Mouse (Mus musculus) spleen, postnatal 4 days (tissue): ENCODE results near the gene Ube2q1.
"Not testable (repeated sequence)": the region's sequence is repeated elsewhere in the genome, so short reads cannot be mapped to it uniquely, and the experiment has no call there.

Experiments
- DNase-seq, 2 experiments: peaks; one replicate each; pipeline ENCODE4 v3.0.0; 2022; ENCODE audit warnings: low spot score in 2 of 2

The Ube2q1 gene

DNA sequence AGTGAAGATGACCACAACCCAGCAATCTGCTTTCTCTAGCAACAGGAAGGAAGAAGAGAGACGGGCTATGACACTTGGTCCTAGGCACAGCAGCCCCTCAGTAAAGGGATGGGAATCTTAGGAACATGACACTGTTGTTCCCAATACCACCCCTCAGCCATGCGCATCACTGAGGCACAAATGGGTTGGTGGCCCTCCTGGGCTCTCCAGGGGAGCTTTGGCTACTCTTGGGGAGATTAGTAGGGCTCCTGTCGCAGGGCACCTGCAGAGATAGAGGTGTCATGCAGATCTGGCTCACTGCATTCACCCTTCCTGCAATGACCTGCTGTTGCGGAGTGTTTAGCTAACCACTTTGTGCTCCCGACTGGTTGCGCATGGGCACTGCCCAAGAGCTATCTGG lies 12.9 kb downstream of the Ube2q1 start:
- peak in 1 of 2 experiments; percentile 51 for DNase-seq

DNA sequence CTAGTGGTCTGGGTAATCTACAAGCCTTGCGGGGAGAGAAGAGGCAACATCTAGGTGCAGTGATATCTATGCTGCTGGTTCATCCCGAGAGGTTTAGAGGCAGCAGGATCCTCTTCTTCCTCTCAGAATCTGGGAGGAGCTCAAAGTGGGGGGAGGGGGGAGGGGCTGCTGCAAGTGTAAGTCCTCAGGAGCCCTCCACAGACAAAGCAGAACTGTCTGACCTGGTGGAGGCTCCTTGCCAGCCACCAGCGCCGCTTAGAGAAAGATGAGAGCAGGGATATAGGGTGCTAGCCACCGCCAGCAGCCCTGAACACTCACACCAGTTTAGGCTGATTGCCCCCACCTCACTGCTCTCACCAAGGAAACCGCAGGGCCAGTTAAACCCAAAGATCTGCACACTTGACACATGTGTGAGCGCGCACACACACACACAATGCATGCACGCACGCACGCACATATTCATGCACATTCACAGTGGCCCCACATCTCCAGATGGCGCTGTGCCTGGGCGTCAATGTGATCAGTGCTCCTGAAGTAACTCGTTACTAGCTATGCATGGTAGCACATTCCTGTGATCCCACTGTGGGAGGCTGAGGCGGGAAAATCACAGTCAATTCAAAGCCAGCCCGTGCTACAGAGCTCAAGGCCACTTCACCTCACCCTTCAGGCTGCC lies 15.4 kb downstream of the Ube2q1 start:
- DNase-seq: no peak

DNA sequence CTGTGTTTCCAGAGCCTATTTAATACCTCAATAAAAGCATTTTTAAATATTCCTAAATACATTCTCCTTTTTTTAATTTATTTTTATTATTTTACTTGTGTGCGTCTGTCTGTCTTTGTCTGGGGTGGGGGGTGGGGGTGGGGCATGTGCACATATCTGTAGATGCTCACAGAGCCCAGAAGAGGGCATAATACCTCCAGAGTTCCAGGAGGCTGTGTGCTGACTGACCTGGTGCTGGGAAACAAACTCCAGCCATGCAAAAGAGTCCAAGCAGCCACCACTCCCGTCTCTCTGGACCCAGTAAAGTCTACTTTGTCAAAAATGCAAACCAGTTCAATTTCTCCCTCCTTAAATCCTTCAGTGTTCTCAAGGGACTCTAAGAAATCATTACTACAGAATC lies 21.2 kb downstream of the Ube2q1 start:
- DNase-seq: no peak

DNA sequence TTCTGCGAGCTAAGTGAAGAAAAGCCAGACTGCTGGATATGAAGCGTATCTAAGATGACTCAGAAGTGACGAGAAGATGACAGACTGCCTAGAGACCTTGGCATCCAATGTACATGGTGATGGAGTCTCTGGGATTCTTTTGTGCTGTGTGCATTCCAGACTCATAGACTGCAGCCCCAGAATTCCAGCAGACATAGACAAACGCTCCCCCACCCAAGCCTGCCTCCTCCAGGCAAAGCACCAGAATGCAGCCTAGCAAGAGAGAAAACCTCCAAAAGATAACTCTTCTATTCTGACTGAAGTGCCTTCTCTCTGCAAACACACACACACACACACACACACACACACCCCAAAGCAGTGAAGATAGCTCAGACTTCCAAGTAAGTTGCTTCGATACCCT lies 22.3 kb downstream of the Ube2q1 start:
- DNase-seq: no peak

DNA sequence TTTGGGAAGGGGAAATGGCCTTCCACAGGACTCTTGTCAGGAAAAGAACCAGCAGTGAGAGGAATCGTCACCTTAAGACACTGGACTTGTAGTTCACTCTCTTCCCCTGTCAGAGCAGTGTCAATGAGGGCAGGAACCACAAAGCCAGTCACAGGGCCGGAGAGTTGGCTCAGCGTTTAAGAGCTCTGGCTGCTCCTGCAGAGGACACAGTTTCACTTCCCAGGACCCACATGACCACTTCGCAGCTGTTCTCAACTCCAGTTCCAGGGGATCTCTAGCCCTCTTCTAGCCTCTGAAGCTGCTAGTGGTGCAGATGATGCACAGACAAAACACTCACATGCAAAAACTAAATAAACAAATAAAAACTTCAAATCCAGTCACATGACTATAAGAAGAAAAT lies 22.9 kb downstream of the Ube2q1 start:
- no peak for DNase-seq

DNA sequence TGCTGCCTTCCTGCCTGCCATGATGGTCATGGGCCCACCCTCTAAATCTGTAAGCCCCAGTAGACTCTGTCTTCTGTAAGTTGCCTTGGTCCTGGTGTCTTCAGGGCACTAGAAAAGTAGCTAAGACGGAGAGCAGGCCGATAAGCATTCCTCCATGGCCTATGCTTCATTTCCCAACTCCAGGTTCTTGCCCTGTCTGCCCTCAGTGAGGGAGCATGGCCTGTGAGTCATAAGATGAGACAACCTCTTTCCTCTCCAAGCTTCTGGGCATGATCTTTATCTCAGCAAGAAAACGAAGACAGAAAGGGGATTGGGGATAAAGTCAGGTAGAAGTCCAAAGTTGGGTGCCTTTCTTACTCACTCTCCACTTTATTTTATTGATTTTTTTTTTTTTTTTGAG lies 25.1 kb downstream of the Ube2q1 start:
- no peak for DNase-seq

DNA sequence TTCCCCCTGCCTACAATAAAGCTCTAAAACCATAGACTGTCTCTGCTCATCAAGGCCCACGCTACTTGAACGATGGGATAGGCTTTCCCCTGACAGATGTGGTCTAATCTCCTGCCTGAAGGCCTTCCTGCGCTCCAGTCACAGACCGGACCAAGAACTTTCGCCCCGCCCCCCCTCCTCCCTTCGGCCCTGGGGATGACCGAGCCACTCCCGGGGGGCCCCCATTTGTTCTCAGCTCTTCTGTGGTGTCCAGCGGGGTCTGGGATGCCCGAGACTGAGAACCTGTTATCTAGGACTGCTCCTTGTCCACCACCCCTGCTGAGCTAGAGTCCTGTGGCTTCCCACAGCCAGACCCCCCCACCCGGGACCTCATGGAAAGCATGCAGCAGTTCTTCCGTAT lies 26.1 kb downstream of the Ube2q1 start:
- DNase-seq: no peak

DNA sequence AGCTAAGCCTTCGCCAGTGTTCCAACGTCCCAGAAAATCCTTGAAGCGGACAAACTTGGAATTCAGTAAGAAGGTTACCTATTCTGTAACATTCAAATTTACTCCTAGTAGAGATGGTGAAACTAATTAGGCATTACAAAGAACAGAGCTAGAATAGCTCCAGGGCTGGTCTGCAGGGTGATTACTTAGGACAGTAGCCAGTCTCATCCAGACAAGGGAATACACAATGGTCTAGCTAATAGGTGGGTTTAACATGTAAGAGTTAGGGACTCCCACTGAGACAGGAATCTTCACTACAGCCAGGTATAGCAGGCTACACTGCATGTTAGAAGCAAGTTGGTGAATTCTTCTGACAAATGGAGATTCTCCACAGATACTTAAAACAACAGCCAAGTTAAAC lies 26.7 kb downstream of the Ube2q1 start:
- DNase-seq: not testable (repeated sequence)

DNA sequence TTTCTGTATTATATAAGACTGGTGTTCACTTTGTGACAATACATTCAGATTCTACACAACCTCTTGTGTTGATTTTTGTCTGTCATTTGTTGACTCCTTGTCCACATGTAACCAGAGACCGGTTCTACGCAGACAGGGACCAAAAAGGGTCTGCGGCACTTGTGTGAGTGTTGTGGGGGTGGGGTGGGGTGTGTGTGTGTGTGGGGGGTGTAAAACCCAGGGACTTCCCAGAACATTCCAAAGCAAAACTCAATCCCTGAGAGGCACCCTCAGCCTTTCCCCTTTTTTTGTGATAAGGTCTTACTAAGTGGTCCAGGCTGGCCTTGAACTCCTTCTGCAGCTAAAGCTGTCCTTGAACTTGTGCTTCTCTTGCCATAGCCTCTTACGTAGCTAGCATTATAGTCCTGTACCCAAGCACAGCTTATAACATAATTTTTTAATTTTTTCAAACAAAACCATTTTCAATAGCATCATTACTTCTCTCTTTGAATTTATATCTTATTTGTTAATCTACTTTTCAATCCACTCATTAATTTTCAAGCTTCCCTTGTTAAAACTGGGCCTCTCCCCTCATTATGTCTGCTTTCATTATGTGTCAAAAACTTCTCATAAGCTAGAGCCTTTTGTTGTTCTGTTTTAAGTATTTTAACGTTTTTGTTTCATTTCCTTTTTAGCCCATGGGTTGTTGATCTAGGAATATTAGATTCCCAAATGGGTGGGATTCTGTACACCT lies 27.5 kb downstream of the Ube2q1 start:
- no peak for DNase-seq

DNA sequence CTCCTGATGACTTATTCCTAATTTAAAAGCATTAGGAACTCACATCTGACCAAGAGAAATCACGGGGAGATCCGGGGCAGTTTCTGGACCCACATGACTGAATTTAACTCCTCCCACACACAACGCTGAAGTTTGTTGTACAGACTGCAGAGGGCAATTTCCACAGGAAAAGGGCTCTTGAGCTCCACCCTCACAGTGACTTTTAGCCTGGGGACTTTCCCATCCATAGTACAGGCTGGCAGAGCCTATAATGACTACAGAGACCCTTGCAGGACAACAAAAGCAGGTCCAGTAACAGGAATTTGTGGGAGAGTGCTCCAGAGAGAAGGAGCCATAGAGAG lies 28.1 kb downstream of the Ube2q1 start:
- DNase-seq: no peak

DNA sequence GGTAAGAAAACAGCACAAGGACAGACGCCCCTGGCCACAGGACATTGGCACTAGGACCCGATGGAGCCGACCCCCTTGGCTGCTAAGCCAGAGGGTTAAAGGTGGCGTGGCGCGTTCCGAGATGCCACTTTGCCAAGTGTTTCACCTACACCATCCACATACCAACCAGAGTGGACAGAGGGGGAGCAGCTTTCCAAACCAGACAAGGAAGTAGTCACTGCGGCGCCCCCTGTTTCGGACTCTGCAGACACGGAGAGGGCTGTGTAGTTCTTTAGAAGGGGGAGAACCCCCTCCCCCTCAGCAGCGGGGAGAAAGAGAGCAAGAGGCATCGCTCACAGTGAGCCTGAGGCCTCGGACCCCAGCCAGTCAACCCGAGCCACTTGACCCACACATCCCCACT lies 29.5 kb downstream of the Ube2q1 start:
- DNase-seq: no peak

DNA sequence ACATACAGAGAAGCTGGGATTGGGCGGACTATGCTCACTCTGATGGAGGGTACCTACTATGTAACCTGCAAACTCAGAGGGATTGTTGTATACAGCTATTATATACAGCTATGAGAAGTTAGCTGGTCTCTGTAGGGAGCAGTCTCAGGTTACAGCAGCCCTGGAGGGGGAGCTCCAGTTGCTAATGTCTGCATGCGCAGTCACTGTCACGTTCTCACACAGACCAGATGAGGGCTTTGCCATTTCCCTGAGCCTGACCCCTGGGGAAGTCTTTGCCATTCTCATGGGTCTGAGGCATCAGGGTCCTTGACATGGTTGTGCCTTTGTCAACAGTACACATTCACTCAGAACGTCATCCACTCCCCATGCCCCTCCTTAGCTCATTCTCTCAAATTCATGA lies 31.8 kb downstream of the Ube2q1 start:
- DNase-seq: no peak

DNA sequence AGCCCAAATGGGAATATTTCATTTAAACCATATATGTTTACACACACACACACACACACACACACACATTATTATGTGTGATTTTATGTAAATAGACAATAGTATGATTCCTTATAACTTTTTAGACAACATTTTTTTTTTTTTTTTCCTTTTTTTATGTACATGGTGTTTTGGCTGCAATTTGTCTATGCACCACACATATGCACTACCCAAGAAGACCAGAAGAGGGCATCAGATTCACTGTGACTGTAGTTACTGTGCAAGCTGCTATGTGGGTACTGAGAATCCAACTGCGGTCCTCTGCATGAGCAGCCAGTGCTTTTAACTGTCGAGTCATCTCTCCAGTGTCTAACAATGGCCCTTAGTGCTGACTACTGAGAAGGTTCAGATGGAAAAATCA lies 33.3 kb downstream of the Ube2q1 start:
- no peak for DNase-seq

DNA sequence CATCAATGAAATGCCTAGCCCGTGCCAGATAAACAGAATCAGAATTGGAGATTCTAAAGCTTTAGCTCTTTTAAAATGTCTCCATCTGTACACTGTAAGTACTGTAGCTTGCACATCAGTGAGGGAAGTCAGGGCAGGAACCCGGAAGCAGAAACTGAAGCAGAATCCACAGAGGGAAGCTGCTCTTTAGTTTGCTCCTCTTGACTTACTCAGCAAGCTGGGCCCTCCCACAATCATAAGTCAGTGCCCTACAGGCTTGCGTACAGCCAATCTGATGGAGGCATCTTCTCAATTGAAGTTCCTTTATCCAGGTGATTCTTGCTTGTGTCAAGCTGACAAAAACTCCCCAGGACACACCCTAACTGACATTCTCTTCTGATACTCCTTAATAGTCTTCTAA lies 33.8 kb downstream of the Ube2q1 start:
- no peak for DNase-seq

DNA sequence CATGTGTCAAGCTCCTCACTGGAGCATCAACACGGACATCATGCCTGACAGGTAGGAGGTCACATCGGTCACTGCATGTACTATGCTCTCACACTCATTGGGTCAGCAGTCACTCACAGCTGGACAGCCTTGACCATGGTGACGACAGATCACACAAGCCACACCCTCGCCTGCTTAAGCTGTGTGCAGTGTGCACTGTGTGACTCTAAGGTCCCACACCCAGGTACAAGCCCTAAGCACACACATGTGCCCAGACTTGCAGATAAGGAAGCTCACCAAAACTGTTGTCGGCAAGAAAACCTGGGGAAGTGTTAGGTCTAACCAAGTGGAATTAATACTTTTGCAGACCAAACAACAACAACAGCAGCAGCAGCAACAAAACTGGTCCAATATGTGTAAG lies 34.5 kb downstream of the Ube2q1 start:
- peak in 1 of 2 experiments; percentile 31 for DNase-seq

DNA sequence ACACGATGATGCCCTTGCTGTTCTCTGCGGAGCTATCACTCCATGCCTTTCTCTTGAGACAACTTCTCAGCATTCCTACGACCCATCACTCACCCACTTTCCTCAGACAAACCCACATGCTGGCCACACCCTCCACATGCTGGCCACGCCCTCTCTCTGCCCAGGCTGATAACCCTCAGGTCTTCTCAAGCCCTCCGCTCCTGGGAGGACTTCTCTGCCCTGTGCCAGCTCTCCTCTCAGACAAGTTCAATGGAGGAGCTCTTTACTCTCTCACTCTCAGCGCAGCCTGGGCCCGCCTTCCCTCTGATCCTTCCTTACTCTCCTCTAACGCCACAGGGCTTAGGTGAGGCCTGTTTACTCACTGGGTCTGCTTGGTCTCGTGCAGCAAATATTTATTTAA lies 35.2 kb downstream of the Ube2q1 start:
- peak; percentile 86 to 87 for DNase-seq

DNA sequence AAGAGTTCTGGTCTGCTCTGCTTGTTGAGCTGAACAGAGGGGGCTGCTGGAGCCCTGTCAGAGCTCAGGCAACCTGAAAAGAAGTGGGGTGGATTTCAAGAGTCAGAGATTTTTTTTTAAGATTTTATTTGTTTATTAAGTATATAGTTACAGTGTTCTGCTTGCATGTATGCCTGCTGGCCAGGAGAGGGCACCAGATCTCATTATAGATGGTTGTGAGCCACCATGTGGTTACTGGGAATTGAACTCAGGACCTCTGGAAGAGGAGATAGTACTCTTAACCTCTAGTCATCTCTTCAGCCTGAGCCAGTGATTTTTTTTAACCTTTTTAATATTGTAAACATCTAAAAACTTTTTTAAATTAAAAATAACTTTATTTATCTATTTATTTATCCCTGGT lies 37.4 kb downstream of the Ube2q1 start:
- DNase-seq: no peak

DNA sequence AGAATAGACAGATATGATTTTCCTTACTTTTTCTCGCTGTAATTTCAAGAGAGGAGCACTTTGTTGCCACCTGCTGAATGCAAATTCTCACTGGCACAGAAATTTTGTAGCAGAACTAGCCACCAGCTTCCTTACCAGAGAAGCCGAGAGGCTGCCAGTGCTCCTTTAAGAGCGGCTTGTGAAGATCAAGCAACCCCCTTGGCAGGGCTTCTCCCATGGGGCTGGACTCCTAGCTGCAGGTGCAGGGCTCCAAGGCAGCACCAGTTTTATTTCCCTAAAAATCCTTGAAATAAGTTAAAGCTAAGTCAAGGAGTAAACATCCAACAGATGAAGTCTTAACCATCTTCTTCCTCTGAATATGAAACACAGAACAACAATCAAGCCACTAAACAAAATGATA lies 38.8 kb downstream of the Ube2q1 start:
- DNase-seq: no peak

DNA sequence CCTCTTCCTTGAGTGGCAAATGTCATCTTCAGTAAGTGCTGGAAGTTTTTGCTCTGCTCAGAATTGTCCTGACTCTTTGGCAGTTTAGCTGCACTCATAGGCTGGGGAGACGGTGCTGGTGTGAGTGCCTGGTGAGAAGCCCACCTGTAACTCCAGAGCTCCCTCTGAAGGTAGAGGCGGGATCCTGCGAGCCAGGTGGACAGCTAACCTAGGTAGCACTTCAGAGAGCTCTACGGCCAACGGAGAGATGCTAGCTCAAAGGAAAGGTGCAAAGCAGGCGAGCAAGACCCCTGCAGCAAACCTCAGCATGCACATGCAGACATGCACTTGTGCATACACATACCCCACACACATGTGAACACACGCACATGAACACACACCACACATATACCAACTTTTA lies 40.6 kb downstream of the Ube2q1 start:
- no peak for DNase-seq

DNA sequence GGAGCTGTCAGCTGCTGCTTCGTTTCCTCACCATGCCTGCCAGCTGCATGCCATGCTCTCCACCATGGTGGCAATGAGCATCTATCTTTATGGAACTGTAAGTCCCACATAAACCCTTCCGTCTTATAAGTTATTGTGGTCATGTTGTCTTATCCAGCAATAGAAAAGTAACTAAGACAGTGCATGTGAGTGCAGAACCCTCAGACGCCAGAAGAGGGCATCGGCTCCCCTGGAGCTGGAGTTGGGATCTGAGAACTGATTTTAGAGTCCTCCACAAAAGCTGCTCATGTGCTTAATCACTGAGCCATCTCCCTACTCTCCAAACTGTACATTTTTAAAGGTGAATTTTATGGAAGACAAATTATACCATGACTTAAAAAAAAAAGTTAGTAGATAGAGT lies 43.6 kb downstream of the Ube2q1 start:
- peak; percentile 59 to 84 for DNase-seq

DNA sequence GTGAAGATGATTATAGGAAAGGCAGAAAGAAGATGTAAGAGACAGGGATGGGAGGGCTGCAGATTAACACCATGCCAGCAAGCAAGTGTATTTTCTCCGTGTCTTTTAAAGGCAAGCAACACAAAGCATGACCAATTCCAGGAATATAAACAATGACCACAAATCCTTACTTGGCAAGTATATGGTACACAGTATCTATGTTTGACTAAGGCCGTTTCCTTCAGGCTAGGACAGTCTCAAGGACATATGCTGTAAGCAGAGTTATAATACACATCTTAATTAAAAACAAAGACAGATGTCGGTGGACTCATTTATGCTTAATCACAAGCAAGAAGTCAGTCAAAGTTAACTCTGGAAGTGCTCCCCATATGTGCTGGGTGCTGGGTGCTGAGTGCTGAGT lies 45.2 kb downstream of the Ube2q1 start:
- no peak for DNase-seq

DNA sequence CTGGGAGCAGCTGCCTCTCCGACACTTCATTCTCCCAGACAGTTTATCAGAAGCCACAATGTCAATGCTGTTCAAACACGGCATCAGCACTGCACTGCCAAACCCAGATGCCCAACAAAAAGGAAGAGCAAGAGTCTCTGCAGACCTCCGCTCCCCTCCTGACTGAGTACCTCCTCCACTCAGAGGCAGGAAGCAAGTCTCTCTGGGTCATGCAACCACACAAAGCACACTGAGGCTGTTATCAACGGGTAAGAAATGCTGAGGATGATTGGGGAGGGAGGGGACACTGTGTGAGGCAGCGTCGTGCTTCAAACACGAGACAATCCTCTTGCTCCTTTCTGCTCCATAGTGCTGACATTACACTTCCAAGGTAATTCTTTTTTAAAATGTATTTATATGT lies 46.5 kb downstream of the Ube2q1 start:
- DNase-seq: no peak

DNA sequence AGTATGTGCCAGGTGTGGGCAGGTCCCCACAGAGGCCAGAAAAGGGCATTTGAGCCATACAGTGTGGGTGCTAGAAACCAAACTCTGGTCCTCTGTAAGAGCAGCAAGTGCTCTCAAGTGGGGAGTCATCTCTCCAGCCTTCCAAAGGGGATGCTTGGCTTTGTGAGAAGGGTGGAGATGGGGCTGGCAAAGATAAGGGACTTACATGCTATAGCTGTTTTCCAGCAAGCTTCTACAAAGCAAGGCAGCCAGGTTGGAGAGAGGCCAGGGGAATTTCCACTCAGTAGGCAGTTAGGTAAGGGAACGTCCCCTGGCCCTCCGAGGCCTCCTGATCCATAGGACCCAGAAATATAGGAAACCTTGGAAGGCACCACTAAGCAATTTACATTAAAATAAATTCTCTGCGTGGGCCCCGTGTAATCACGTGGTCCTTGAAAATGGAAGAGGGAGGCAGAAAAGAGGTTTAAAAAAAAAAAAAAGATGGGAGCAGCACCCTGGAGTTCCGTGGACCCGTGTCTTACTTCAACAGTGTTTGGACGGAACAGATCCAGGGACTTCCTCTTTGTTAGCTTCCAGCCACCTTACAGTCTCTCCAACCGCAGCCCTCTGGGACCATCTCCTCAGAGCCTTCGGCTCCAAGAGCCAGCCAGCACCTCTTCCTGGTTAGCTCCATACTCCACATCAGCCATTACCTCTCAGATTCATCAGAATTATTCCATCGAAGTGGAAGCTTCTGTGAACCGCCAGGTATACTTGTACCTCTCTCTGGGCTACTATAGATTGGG lies 47.1 kb downstream of the Ube2q1 start:
- DNase-seq: no peak
